In the genomic region with DNA sequence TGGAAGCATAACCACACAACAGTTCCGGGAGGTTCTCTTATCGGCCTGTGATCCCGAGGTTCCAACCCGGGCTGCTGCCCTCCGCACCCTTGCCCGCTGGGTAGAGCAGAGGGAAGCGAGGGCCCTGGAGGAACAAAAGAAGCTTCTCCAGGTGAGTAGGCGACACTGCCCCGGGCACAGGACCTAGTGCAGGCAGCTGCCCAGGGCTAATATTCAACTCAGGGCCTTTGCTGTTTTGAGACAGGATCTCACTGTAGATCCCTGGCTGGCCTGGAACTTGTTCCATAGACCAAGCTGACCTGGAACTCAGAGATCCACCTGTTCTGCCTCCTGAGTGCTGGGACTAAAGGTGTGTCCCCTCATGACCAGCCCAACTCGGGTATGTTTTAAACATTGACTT, we compare ENCODE assay signal across 31 mouse cellular contexts. TPM values are rescaled to one million over a fixed set of nuclear protein-coding genes. Genes with fewer than 3 reads are reported as not detected.
DNase-seq lines count a peak whose midpoint lies in the region; ATAC-seq lines count a peak whose summit lies in the region.
"Had no signal": no experiment of that assay in that cellular context is flagged by ENCODE, and none has a peak within 500 bp of the region (broad histone marks: within the 10 kb centered on the region; RNA-seq: fewer than 3 reads in every experiment).

No protein-coding gene starts in this region.

- no peak overlapping the region for H3K4me3 ChIP-seq in kidney, embryonic 14.5 days (ENCODE audit: low read length)
- no peak overlapping the region for H3K4me3 ChIP-seq in kidney, embryonic 16.5 days (ENCODE audit: low read length)
- H3K4me3 ChIP-seq: embryonic facial prominence, embryonic 12.5 days; embryonic facial prominence, embryonic 15.5 days; forebrain, embryonic 12.5 days; forebrain, embryonic 15.5 days; gastrocnemius, adult 2 months; heart, embryonic 12.5 days; heart, embryonic 15.5 days; hindbrain, embryonic 10.5 days; hindbrain, embryonic 13.5 days had no signal

- no peak overlapping the region for H3K4me2 ChIP-seq in kidney, embryonic 14.5 days (replicated peaks; ENCODE audit: low read depth, low read length)
- no peak overlapping the region for H3K4me2 ChIP-seq in kidney, embryonic 16.5 days (replicated peaks; ENCODE audit: low read depth, low read length)
- H3K4me2 ChIP-seq: embryonic facial prominence, embryonic 12.5 days; embryonic facial prominence, embryonic 15.5 days; forebrain, embryonic 12.5 days; forebrain, embryonic 15.5 days; heart, embryonic 12.5 days; heart, embryonic 15.5 days; hindbrain, embryonic 13.5 days had no signal

- no peak for ATAC-seq in kidney, embryonic 14.5 days (ENCODE audit: low FRiP score, low TSS enrichment)
- peak; percentile 49; the same call in 1 of the 2 replicates for ATAC-seq in kidney, embryonic 16.5 days (ENCODE audit: low FRiP score, low TSS enrichment)
- ATAC-seq: forebrain, embryonic 15.5 days; hindbrain, embryonic 16.5 days; Patski had no signal

- no peak overlapping the region for H3K27ac ChIP-seq in kidney, embryonic 14.5 days (ENCODE audit: low read depth, low read length)
- H3K27ac ChIP-seq in kidney, embryonic 16.5 days (ENCODE audit: low read length): no peak overlapping the region
- H3K27ac ChIP-seq: embryonic facial prominence, embryonic 12.5 days; embryonic facial prominence, embryonic 15.5 days; forebrain, embryonic 12.5 days; forebrain, embryonic 15.5 days; gastrocnemius, adult 2 months; heart, embryonic 15.5 days; hindbrain, embryonic 10.5 days; hindbrain, embryonic 13.5 days had no signal

- H3K9ac ChIP-seq in kidney, embryonic 14.5 days (ENCODE audit: low read depth, low read length): no peak overlapping the region
- no peak overlapping the region for H3K9ac ChIP-seq in kidney, embryonic 16.5 days (replicated peaks; ENCODE audit: low read length)
- H3K9ac ChIP-seq: embryonic facial prominence, embryonic 12.5 days; embryonic facial prominence, embryonic 15.5 days; forebrain, embryonic 12.5 days; forebrain, embryonic 15.5 days; heart, embryonic 12.5 days; heart, embryonic 15.5 days; hindbrain, embryonic 13.5 days had no signal

- H3K4me1 ChIP-seq in kidney, embryonic 14.5 days (ENCODE audit: control insufficient read depth, insufficient read depth, low read length): no peaks in the 10 kb centered on the region
- no peaks in the 10 kb centered on the region for H3K4me1 ChIP-seq in kidney, embryonic 16.5 days (ENCODE audit: insufficient read depth, low read length)
- H3K4me1 ChIP-seq: embryonic facial prominence, embryonic 12.5 days; embryonic facial prominence, embryonic 15.5 days; forebrain, embryonic 12.5 days; forebrain, embryonic 15.5 days; heart, embryonic 12.5 days; heart, embryonic 15.5 days; hindbrain, embryonic 10.5 days; hindbrain, embryonic 13.5 days had no signal

- peaks cover 18% of the 10 kb centered on the region; the same call in 1 of the 2 replicates for H3K36me3 ChIP-seq in kidney, embryonic 14.5 days (ENCODE audit: control insufficient read depth, insufficient read depth, low read length)
- H3K36me3 ChIP-seq in kidney, embryonic 16.5 days (ENCODE audit: insufficient read depth, low read length): peaks cover 28% of the 10 kb centered on the region
- H3K36me3 ChIP-seq: forebrain, embryonic 15.5 days had no signal

- DNase-seq in kidney, adult 11 months: peak; percentile 24
- peak; percentile 22 to 25 for DNase-seq in kidney, adult 8-10 months
- DNase-seq in kidney, postnatal 14 days: no peak
- peak; percentile 47 to 56 for DNase-seq in kidney, postnatal 36 days
- DNase-seq in frontal cortex, adult 2 months (ENCODE audit: extremely low spot score in 1 of 2, low spot score in 1 of 2): no peak
- DNase-seq: adrenal gland, postnatal 10 days; adrenal gland, postnatal 36 days; B cell, adult 2 months; cerebellum, adult 11 months; cerebellum, adult 2 months; cerebellum, adult 9-11 months; cerebellum, postnatal 25 days; gastrocnemius, adult 2 months; gastrocnemius, postnatal 14 days; heart, adult 11 months; heart, postnatal 10 days; heart, postnatal 36 days had no signal

- H3K9me3 ChIP-seq in kidney, embryonic 14.5 days (ENCODE audit: control insufficient read depth, low read length): no peaks in the 10 kb centered on the region
- H3K9me3 ChIP-seq in kidney, embryonic 16.5 days (ENCODE audit: low read length): peaks cover 2% of the 10 kb centered on the region; the same call in 1 of the 2 replicates
- H3K9me3 ChIP-seq: embryonic facial prominence, embryonic 12.5 days; embryonic facial prominence, embryonic 15.5 days; forebrain, embryonic 12.5 days; forebrain, embryonic 15.5 days; G1E; heart, embryonic 15.5 days; hindbrain, embryonic 10.5 days; hindbrain, embryonic 13.5 days had no signal

- WGBS in kidney, embryonic 14.5 days: 95% methylated on average over 10 of the region's 10 CpGs
- WGBS in kidney, embryonic 16.5 days: 82% methylated on average over 10 of the region's 10 CpGs

- H3K27me3 ChIP-seq in kidney, embryonic 14.5 days (ENCODE audit: control insufficient read depth, insufficient read depth, low read length): no peaks in the 10 kb centered on the region
- no peaks in the 10 kb centered on the region for H3K27me3 ChIP-seq in kidney, embryonic 16.5 days (ENCODE audit: insufficient read depth, low read length)
- H3K27me3 ChIP-seq: CH12.LX; embryonic facial prominence, embryonic 12.5 days; embryonic facial prominence, embryonic 15.5 days; forebrain, embryonic 12.5 days; forebrain, embryonic 15.5 days; heart, embryonic 12.5 days; heart, embryonic 15.5 days; hindbrain, embryonic 13.5 days; Patski had no signal

RNA-seq across cellular contexts. Expression of a gene that starts 59.5 kb away (rescaled TPM):
- 8.5 and 14.5 TPM in 2 replicates for polyA plus RNA-seq in kidney, embryonic 14.5 days (2014; fragmentation: Nextera tagmentation; extraction: Ambion mirVana)
- 13.3 and 14.7 TPM in 2 replicates for polyA plus RNA-seq in kidney, embryonic 16.5 days (2015; fragmentation: Nextera tagmentation; extraction: Ambion mirVana)
- polyA plus RNA-seq in frontal cortex, adult 2 months (2012; rRNA removed): 2.5 and 2.9 TPM in 2 replicates

Comparison
In these comparisons a context has a peak if more than half of its experiments do, and no peak if none do; other contexts are left out.
1. DNase-seq: peak in kidney, adult 11 months (single experiment), kidney, adult 8-10 months (2 of 2) and kidney, postnatal 36 days (2 of 2); none in kidney, postnatal 14 days (single experiment) and frontal cortex, adult 2 months (0 of 2).